Mouse (Mus musculus) MEL-GATA-1-ER (cell line): ENCODE data around the gene Atp2c2.

Experiments used
- DNase-seq: peaks from one replicate; pipeline ENCODE4 v3.0.0-alpha.2; 2012; ENCODE audit warnings: low read depth; ENCODE audit errors: extremely low read depth

The Atp2c2 gene

GRCm38 (mm10) chr8:119699549-119700134 is at the start of gene Atp2c2:
Atp2c2 (plus strand) TSS chr8:119700009.
- DNase-seq = no peak

GRCm38 (mm10) chr8:119651324-119651723 is 48.5 kb upstream of the Atp2c2 start:
- no peak for DNase-seq

- DNase-seq = peak; percentile 26
Measured at GRCm38 (mm10) chr8:119656709-119657464, 42.9 kb upstream of the Atp2c2 start.

GRCm38 (mm10) chr8:119661081-119661480 is 38.7 kb upstream of the Atp2c2 start:
- no peak for DNase-seq

GRCm38 (mm10) chr8:119661892-119662291 is 37.9 kb upstream of the Atp2c2 start:
- no peak for DNase-seq

- DNase-seq = no peak
Measured at GRCm38 (mm10) chr8:119663440-119663839, 36.4 kb upstream of the Atp2c2 start.

- no peak for DNase-seq
Measured at GRCm38 (mm10) chr8:119665270-119665669, 34.5 kb upstream of the Atp2c2 start.

GRCm38 (mm10) chr8:119666219-119666951 is 33.4 kb upstream of the Atp2c2 start, which contains the start of gene Wfdc1:
Wfdc1 (plus strand) TSS chr8:119666365.
- DNase-seq = no peak

GRCm38 (mm10) chr8:119668447-119668846 is 31.4 kb upstream of the Atp2c2 start:
- DNase-seq = no peak

GRCm38 (mm10) chr8:119669284-119669683 is 30.5 kb upstream of the Atp2c2 start:
- DNase-seq = no peak

- DNase-seq = no peak
Measured at GRCm38 (mm10) chr8:119670419-119671091, 29.3 kb upstream of the Atp2c2 start.

GRCm38 (mm10) chr8:119673976-119674555 is 25.7 kb upstream of the Atp2c2 start:
- DNase-seq = no peak

GRCm38 (mm10) chr8:119675457-119675856 is 24.4 kb upstream of the Atp2c2 start:
- DNase-seq = no peak

GRCm38 (mm10) chr8:119676389-119676788 is 23.4 kb upstream of the Atp2c2 start:
- DNase-seq = peak; percentile 84

GRCm38 (mm10) chr8:119678138-119678843 is 21.5 kb upstream of the Atp2c2 start:
- DNase-seq = peak; percentile 74

GRCm38 (mm10) chr8:119679184-119679583 is 20.6 kb upstream of the Atp2c2 start:
- DNase-seq = no peak

- DNase-seq = no peak
Measured at GRCm38 (mm10) chr8:119690602-119691001, 9.2 kb upstream of the Atp2c2 start.

GRCm38 (mm10) chr8:119691989-119692388 is 7.8 kb upstream of the Atp2c2 start:
- DNase-seq = no peak

- DNase-seq = no peak
Measured at GRCm38 (mm10) chr8:119694696-119695095, 5.1 kb upstream of the Atp2c2 start.

- DNase-seq = no peak
Measured at GRCm38 (mm10) chr8:119697163-119697562, 2.6 kb upstream of the Atp2c2 start.

- no peak for DNase-seq
Measured at GRCm38 (mm10) chr8:119698960-119699359, 849 bp upstream of the Atp2c2 start.
